Mouse (Mus musculus) bone marrow, adult 2 months (tissue): ENCODE data around the gene Gys1.

Source experiments
- CTCF ChIP-seq: fragments of 200-500 bp; IDR thresholded peaks from 2 replicates; pipeline ENCODE4 v1.5.1; 2011; ENCODE audit warnings: low read length, control low read depth; ENCODE audit not compliant: control insufficient read depth, insufficient read depth
- POLR2A ChIP-seq: fragments of 200-500 bp; IDR thresholded peaks from 2 replicates; pipeline ENCODE4 v1.6.1; 2011; ENCODE audit warnings: low read depth, mild to moderate bottlenecking, control low read depth, low read length, borderline replicate concordance; ENCODE audit not compliant: control insufficient read depth

DNA sequence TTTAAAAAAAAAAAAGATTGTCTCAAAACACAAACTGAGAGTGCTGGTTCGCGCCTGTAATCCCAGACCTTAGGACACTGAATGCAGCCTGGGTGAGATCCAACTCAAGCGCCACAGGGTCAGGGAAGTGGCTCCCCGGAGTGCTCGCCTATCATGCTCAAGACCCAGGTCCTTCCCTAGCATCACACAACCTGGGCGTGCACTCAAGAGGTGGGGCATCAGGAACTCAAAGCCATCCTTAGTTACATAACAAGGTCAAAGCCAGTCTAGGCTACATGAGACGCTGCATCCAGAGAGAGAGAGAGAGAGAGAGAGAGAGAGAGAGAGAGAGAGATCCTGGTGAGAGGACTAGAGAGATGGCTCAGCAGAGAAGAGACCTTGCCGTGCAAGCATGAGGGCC, 8.1 kb upstream of the Gys1 start:
- TF ChIP-seq CTCF: no peak
- TF ChIP-seq POLR2A: no peak
